Mouse (Mus musculus) MN1 (cell line): Measurements from ENCODE around the gene Trim17.

ENCODE experiments used
- DNase-seq: peaks from one replicate; pipeline ENCODE4 v3.0.0-alpha.2; 2016; ENCODE audit warnings: low spot score

Trim17 gene

GRCm38 (mm10) chr11:58969027-58969426 lies 14.5 kb downstream of the Trim17 start:
- no peak for DNase-seq

DNA sequence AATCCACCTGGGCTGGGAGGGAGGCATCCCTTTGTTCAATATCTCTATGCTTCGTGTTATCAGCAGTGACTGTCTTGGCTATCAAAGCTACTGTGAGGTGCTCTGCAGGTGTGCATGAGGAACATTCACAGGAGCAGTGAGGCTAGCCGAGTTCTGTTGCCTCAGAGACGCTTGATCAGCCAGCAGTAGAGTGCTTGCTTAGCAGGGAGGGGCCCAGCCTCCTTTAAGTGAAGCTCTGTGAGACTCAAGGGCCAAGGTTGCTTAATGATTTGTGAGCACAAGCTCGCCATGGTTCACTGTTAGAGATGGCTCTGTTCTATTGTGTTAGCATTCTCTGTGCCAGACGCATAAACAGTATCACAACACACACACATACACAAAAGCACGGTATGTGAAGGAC lies 15.2 kb downstream of the Trim17 start:
- no peak for DNase-seq

- DNase-seq, result no peak
Measured at GRCm38 (mm10) chr11:58970831-58971530, 16.5 kb downstream of the Trim17 start.

GRCm38 (mm10) chr11:58971796-58972195 lies 17.3 kb downstream of the Trim17 start:
- no peak for DNase-seq

DNA sequence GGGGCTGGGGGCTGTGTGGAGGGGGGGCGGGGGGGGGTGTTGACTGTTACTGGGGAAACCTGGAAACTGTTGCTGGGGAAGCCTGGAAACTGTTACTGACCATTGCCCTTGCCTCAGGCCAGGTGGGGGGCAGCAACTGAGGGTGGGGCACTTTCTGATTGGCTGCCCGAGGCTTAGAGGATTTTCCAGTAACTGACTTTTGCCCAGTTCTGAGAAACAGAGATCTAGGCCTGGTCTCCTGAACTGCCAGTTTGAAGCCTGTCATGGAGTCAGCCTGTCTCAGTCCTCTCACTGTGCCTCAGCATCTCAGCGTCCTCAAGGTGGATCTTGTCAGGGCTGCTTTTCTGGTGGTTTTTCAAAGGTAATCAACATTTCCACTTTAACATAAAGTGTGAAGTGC lies 19.9 kb downstream of the Trim17 start:
- DNase-seq, result no peak

DNA sequence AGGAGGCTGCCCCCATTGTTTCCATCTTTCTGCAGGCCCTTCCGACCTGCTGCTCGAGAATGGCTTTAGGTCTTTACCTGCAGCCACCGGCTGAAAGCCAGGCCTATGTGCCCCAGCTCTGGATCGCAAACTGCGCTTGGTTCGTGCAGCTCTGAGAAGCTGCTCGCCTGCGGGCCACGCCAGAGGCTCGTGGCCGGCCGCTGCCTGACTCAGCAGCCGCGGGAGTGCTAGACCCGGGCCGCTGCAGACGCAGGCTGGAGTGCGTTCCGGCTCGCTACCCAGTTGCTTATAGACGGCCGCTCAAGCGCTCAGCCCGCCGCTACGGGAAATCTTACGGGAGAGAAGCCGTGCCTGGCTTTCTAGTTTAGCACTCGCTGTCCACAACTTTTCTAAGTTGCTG lies 22.7 kb downstream of the Trim17 start:
- DNase-seq, result peak; percentile 66

GRCm38 (mm10) chr11:58977607-58978026 lies 23.1 kb downstream of the Trim17 start:
- DNase-seq, result no peak

DNA sequence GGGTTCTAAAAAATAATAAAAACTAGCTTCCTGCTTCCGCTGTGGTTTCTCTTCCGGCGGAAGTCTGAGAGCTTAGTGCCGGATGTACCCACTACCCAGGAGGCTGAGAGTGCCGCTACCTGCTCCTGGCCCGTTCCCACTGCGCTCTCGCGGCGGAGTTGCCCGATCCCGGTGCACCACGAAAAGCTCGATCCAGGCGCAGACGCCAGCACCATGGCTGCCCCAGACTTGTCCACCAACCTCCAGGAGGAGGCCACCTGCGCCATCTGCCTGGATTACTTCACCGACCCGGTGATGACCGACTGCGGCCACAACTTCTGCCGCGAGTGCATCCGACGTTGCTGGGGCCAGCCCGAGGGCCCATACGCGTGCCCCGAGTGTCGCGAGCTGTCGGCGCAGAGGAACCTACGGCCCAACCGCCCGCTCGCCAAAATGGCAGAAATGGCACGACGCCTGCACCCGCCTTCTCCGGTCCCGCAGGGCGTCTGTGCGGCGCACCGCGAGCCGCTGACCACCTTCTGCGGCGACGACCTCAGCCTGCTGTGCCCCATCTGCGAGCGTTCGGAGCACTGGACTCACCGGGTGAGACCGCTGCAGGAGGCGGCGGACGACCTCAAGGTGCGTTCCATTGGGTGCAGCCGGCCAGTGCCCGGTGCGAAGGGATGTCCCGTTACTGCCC lies 23.7 kb downstream of the Trim17 start, which contains the start of gene Trim11:
Trim11 (plus strand) TSS at position 67 of the 679 bp plus-strand sequence.
- peak; percentile 86 for DNase-seq

GRCm38 (mm10) chr11:58978706-58979030 lies 24.2 kb downstream of the Trim17 start:
- DNase-seq, result no peak

- no peak for DNase-seq
Measured at GRCm38 (mm10) chr11:58979183-58979582, 24.7 kb downstream of the Trim17 start.

DNA sequence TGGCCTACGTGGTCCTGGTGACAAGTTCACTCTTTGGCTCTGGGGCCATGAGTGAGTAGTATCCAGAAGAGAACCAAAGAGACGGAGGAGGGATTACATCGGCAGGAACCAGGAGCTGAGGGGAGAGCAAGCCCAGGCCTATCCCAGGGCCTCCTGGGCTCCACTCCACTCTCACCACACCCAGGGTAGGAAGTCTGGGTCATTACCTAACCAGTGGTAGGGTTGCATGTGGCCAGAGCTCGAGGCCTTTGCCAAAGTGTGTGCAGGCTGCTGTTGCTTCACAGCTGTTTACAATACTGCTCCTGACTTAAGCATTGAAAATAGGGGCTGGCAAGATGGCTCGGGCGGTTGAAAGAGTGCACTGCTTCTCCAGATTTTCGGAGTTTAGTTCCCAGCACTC lies 25.2 kb downstream of the Trim17 start:
- DNase-seq, result peak; percentile 53

DNA sequence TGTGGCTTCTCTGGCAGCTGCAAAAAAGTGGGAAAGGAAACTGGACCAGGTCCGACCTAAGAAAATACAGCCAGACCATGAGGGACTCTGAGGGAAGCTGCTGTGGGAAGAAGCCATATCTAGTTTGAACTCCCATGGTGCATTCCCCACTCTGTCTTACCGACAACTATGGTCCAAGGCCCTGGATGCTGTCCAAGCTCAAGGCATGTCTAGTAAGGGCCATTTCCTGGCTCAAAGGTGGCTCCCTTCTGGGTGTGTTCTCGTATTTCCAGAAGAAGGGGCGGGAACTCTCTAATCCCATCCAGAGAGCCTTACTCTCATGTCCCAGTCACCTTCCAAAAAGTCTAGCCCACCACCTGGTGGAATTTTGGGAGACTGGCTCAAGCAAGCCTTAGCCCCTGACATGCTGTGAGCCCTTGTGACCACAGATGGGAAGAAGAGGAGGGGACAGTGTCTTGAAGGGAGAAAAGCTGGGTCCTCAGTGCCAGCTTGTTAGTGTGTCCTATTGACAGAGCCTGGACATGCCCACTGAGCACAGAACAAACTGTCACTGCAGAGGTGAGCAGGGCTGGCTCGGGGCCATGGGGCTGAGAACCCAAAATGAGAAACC lies 26.0 kb downstream of the Trim17 start:
- no peak for DNase-seq

DNA sequence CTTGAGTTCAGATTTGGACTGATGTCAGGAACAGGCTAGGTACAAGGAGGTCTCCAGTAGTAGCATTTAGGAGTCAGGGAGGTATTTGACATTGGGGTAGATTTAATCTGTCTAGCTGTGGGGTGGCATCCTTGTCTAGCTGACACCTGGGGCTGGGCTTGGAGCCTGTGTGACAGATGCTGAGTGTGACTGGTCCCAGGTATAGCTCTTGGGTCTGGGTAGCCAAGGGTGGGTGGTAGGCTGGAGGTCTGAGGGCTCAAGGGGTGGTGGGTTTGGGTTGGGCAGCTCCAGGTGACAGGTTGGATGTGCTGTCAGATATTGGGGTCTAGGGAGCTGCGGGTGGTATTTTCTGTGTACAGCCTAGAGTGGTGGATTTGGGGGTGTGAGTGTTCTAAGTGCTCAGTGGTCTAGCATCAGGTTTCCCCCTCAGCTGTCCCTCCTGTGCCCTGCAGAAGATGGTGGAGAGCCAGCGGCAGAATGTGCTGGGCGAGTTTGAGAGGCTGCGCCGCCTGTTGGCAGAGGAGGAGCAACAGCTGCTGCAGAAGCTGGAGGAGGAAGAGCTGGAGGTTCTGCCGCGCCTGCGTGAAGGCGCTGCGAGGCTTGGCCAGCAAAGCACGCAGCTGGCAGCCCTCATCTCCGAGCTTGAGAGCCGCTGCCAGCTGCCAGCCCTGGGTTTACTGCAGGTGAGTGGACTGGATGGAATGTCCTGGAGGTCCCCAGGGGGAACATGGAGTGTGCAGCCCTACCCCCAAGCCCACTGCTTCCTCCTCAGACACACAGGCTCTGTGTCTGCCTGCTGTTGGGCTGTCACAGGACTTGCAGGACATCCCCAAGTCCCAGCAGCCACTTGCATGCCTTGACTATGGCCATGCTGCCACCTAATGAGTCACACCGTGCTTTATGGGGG lies 27.3 kb downstream of the Trim17 start:
- DNase-seq, result peak; percentile 72

- no peak for DNase-seq
Measured at GRCm38 (mm10) chr11:58982471-58983097, 28.1 kb downstream of the Trim17 start.

GRCm38 (mm10) chr11:58983691-58984341 lies 29.3 kb downstream of the Trim17 start:
- no peak for DNase-seq

- no peak for DNase-seq
Measured at GRCm38 (mm10) chr11:58984657-58985056, 30.2 kb downstream of the Trim17 start.

GRCm38 (mm10) chr11:58985299-58985917 lies 30.9 kb downstream of the Trim17 start:
- DNase-seq, result peak; percentile 40

DNA sequence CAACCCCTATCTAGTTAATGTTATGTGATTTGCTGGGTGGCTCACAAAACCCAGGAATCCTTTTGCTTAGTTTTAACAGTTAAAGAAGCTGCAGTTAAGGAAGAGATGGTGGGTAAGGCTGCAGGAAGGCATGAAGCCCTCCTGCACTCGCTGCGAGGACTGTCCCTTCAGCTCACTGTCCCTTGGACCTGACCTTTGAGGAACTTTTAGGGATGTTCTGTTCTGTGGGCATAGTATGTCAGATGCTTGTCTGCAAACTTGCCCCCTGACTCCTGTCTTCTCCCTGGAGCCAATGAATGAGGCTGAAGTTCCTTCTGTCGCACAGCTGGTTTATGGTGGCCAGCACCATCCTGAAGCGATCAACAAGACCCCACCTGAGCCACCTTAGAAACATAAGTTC lies 34.7 kb downstream of the Trim17 start:
- DNase-seq, result no peak

DNA sequence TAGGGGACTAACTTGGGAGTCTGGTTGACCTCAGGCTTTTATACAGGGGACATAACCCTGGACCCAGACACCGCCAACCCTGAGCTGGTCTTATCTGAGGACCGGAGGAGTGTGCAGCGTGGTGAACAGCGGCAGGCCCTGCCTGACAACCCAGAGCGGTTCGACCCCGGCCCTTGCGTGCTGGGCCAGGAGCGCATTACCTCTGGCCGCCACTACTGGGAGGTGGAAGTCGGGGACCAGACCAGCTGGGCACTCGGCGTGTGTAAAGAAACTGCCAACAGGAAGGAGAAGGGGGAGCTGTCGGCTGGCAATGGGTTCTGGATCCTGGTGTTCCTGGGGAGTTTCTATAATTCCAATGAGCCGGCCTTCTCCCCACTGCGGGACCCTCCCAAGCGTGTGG lies 35.7 kb downstream of the Trim17 start:
- no peak for DNase-seq

DNA sequence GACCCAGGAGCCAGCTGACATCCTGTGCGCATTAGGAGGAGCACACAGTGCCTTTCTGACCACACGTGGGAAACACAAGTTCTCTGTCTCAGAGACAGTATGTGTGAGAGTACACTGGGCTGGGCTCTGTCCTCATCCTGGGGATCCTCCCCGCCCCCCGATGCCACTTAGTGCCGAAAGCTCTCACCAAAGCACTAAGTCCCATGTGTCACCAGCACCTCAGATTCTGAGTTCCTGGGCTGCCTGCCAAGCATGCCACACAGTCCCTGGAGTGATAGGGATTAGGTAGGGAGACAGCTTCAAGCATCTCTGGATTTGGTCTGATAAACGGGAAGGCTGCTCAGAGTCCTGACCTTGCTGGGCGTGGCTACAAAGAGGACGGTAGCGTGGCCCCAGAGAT lies 36.3 kb downstream of the Trim17 start:
- DNase-seq, result peak; percentile 35

- no peak for DNase-seq
Measured at GRCm38 (mm10) chr11:58991911-58992310, 37.4 kb downstream of the Trim17 start.
